Mouse (Mus musculus) cerebellum, adult 9-10 months (tissue): ENCODE measurements around the gene Dnajb12.
"Not testable (repeated sequence)": the region's sequence is repeated elsewhere in the genome, so short reads cannot be mapped to it uniquely, and the experiment has no call there.

Experiments
- DNase-seq: peaks from one replicate; pipeline ENCODE4 v3.0.0; 2022

Dnajb12 gene

DNA sequence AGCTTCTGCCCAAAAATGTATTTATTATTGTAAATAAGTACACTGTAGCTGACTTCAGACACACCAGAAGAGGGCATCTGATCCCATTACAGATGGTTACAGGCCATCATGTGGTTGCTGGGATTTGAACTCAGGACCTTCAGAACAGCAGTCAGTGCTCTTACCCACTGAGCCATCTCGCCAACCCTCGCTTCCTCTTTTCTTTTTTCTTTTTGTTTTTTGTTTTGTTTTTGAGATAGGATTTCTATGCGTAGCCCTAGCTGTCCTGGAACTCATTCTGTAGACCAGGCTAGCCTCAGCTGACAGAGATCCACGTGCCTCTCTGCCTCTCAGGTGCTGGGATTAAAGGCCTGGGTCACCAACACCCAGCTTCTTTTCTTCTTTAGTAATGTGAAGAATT is 6.7 kb upstream of the Dnajb12 start:
- not testable (repeated sequence) for DNase-seq

DNA sequence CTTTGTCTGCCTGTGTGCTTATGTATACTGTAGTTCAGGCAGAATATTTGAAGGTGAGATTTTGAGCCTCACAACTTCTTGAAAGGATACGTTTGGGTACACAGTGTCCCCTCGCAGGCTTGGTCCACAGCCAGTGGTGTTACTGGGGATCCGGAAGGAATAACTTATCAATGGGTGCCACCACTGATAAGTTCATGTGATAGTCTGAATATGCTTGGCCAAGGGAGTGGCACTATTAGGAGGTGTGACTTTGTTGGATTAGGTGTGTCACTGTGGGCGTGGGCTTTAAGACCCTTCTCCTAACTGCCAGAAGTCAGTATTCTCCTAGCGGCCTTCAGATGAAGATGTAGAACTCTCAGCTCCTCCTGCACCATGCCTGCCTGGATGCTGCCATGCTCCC is 6.2 kb upstream of the Dnajb12 start:
- no peak for DNase-seq

DNA sequence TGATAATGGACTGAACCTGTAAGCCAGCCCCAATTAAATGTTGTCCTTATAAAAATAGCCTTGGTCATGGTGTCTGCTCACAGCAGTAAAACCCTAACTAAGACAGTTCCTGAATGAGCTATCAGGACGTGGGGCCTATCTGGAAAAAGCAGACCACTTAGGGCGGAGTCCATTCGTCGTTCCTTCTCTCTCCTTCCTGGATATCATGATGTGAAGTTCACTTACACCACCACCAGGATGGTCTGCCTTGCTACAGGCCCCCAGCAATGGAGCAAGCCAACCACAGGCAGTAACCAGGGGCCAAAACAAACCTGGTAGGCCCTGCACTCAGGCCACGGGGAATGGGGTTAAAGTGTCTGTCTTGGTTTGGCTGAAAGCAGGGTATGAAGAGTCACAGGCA is 5.7 kb upstream of the Dnajb12 start:
- DNase-seq = no peak

DNA sequence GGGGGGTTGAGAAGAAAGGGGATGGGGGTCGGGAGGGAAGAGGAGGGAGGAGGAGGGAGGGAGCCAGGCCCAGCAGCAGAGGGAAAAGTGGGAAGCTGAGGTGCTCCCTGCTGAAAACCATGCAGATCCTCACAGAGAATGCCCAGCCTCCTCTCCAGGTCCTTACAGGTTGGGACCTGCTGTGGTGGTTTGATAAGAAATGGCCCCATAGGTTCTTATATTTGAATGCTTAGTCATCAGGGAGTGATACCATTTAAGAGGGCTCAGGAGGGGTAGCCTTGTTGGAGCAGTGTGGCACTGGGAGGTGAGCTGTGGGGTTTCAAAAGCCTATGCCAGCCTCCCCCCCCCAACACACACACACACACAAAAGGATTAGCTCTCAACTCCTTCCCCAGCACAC is 4.0 kb upstream of the Dnajb12 start:
- DNase-seq = no peak

DNA sequence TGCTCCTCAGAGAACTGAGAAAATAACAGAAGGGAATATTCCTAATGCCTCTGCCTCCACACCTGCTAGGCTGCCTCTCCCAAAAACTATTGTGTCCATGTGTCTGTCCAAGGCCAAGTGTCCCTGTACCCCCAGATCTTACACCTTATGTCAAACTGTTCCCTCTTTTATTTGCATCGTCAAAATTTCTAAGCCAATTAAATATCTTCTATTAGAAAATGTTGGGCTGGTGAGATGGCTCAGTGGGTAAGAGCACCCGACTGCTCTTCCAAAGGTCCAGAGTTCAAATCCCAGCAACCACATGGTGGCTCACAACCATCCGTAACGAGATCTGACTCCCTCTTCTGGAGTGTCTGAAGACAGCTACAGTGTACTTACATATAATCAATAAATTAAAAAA is 2.7 kb upstream of the Dnajb12 start:
- not testable (repeated sequence) for DNase-seq

DNA sequence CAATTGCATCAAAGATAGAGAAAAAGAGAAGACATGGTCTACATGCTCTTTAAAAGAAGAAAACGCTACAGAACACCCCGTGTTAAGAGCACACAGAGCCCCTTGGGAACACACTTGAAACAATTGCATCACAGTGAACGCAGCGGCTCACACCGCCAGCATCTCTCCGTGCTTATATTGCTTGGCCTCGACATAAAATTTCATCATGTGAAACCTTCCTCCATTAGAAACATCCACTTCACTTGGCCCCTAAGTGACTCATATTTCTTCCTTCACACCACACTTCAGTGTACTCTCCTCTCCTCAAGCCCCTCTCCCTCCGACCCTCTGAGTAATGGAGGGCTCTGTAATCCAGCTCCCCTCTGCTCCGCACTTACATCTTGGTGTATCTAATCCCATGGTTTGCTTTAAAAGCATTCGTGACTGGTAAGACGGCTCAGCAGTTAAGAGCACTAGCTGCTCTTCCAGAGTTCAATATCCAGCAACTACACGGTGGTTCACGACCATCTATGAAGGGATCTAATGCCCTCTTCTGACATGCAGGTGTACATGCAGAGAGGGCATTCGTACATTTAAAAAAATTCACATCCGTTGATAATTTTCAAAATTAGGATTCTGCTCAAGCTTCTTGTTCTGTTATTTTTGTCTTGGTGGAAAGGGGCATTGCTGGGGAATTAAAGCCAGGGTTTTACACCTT is 1.8 kb upstream of the Dnajb12 start:
- no peak for DNase-seq

DNA sequence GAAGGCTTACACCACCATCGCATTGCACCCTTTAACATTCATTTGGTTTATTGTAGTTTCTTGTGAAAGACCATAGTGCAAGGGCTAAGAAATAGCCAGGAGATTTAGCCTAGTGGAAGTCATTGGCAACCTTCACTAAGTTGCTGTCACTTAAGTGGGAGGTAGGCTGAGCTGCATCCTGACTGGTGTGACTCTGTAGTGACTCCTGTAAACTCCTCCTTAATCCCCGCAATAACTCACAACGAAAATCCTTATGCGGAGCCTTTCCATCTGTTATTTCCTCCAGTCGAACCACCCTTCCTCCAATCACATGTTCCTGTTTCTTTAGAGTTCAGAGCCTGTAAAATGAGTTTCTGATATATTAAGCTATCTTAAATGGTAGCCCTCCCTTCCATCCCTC is 533 bp upstream of the Dnajb12 start:
- DNase-seq = peak; percentile 67

DNA sequence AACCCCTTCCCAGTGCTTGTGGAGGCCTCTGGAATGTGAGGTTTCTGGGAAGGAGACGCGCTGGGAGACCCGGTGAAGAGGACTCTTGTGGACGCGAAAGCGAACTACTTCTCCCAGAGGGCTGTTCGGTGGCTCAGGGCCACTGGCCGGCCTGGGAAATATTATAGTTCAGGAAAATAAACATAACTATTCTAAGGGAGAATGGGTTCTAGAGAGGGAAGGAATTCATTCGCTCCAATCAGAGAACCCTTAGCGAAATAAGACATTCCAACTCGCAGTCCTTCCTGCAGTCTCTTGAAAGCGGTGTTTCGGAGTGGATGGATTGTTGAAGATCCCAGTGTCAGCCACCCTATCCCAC is 652 bp downstream of the Dnajb12 start:
- DNase-seq = no peak

DNA sequence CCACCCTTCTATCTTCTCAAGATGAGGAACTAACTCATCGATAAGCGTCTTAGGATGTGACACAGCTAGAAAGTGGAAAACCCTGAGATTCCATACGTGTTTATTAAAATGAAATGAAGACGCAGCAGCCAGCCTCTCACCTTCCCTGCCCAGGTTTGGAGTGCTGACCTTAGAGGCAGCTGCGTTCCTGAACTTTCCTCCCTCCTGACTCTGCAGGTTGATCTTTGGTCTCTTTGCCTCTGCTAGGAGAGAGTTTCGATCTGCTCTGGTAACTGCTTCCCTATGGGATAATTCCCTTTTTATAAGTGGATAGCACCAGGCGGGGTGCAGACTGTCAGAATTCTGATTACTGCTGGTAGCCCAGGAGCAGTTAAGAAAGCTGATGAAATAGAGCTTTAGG is 1.5 kb downstream of the Dnajb12 start:
- DNase-seq = no peak

DNA sequence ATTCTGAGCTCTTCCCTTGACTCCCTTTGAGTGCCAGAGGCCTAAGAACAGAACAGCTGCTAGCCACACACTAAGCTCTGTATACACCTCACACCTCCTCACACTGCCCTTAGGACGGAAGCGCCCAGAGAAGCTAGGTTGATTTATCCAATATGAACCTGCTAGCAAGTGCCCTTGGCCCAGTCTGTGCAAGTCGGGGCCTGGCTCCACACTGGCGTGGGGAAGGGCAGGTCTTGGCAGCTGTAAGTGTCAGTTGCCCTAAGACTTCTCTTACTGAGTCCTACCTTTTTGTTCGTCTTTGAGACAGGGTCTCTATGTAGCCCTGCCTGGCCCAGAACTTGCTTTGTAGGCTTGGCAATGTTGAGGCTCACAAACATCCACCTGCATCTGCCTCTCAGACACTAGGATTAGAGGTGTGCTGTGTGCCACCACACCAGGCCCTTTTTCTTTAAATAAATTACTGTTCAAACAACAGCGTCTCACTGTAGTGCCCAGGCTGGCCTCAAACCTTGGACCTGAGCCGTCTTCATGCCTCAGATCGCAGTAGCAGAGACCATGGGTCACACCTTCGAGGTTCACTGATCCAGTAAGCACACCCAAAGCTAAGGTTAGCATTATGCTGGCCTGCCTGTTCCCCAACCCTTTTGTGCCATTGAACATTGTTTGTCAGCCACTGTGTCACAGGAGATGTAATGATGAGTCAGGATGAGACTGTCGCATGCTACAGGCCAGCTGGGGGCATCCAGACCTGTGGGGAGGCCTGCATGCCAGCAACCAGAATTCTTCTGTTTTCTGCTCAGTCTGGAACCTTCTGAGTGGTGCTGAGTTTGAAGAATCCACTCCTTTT is 5.2 kb downstream of the Dnajb12 start:
- no peak for DNase-seq

DNA sequence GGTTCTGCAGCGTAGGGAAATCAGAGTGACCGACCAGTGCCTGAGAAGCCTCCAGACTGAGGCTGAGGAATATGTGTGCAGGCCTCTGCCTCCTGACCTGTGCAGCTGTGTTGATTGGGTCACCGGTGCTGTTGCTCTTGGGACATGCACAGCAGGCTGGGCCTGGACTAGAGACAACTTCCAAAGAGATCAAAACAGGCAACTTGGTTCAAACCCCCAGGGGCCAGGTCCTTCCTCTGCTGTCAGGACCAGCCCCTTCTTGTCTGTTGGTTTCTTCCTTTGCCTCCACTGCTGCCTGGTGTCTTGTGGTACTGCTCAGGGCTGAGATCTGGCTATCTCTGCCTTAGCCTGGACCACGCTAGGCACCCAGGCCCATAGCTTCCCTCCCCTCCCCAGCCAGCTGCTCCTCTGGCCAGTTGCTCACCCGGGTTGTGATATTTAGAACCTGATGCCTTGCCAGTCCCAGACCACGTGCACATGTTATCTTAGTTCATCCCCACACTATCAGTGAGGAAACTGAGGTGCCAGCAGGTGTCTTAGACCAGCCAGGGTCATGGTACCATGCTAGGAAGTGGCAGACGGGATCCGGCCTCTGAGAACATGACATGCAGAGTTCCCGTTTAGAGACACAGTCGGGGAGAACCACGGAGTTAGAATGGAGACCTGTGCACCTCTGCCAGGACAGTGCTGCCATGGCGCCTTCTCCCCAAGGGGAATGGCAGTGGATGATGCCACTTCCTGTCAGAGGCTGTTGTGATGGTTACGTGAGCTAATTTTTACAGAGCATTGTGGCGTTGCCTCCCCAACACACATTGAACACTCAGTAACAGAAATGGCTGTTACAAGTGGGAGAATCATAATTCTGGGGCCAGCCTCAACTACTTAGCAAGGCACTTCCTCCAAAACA is 6.1 kb downstream of the Dnajb12 start:
- DNase-seq = no peak

DNA sequence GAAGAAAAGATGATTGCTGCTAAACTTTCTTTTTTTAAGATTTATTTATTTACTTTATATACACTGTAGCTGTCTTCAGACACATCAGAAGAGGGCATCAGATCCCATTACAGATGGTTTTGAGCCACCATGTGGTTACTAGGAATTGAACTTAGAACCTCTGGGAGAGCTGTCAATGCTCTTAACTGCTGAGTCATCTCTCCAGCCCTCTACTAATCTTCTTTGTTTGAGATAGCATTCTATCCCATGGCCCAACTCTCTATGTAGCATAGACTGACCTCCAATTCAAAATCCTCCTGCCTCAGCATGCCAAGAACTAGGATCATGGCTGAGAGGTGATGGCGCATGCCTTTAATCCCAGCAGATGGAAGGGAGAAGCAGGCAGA is 6.7 kb downstream of the Dnajb12 start:
- DNase-seq = no peak

DNA sequence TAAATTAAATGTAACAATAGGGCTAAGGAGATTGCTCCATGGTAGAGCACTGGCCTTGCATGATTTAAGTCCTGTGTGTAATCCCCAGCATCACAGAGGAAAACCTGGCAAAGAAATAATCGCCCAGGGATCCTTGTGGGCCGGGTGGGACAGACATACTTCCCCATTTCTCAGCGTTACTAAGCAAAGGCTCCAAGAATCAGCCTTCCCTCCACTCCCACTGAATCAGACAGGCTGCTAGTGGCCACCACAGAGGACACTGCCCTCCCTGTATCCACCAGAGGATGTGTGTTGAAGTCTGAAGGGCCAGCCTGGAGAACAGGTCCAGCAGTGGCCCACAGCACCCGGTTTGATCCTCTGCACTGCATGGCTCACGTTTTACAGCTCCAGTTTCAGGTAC is 8.1 kb downstream of the Dnajb12 start:
- no peak for DNase-seq

DNA sequence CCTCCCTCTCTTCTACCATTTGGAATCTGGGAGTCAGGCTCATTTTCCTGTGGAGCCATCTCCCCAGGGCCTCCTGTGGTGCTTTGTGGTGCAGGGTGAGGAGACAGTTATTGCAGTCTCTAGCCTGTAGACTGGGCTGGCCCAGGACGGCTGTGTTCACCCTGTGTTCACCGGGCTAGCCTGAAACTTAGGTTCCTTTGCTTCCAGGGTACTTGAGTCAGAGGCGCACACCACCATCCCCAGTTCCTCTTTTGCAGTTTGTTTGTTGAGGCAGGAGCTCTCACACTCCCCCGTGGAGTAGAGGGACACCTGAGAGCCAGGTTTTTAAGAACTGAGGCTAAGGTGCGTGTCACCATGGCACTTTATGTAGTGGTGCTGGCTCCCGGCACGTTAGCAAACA is 10.0 kb downstream of the Dnajb12 start:
- no peak for DNase-seq

DNA sequence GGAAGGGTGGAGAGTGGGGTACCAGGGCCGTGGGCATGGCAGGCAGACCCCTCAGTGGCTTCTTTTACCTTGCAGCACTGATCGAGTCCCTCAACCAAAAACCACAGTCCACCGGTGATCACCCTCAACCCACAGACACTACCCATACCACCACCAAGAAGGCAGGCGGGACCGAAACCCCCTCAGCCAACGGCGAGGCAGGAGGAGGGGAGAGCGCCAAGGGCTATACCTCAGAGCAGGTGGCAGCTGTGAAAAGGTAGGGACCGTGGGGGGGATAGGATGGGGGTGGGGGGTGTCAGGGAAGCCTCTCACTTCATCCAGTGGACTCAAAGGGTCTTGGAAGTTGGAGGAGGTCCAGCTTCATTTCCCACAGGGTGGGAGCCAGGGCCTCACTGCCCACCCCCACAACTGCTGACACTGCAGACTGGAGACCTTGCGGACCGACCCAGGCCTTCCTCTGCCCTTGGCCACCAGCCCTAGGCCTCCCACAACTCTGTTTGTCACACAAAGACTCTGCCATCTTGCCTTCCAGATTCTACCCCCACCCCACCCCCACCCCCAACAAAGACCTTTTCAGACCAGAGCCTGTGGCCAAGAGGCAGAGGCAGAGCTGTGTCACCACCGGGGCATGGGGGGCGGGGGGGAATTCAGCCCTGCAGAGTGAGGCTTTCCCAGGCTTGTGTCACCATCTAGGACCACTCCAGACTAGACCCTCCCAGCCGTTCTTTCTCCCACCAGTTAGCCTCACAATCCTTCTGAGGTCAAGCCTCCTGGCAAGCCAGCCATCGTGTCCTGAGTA is 10.8 kb downstream of the Dnajb12 start:
- DNase-seq = no peak

DNA sequence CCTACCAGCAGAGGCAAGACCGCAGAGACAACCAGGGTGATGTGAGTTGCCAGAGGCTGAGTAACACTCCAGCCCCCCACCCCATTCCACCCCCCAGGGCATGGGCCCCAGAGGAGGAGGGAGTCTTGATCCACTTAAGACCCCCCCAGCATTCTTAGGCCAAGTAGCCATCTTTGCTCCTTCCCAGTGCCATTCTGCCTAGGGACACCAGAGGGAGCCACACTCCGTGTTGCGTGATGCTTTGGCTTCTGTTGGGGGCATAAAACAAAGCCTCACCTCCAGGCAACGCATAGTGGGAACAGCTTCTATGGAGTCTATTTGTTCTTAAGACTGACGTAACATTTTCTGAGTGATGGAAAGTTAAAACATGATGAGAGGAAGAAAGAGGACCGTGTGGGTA is 13.6 kb downstream of the Dnajb12 start:
- peak; percentile 80 for DNase-seq

DNA sequence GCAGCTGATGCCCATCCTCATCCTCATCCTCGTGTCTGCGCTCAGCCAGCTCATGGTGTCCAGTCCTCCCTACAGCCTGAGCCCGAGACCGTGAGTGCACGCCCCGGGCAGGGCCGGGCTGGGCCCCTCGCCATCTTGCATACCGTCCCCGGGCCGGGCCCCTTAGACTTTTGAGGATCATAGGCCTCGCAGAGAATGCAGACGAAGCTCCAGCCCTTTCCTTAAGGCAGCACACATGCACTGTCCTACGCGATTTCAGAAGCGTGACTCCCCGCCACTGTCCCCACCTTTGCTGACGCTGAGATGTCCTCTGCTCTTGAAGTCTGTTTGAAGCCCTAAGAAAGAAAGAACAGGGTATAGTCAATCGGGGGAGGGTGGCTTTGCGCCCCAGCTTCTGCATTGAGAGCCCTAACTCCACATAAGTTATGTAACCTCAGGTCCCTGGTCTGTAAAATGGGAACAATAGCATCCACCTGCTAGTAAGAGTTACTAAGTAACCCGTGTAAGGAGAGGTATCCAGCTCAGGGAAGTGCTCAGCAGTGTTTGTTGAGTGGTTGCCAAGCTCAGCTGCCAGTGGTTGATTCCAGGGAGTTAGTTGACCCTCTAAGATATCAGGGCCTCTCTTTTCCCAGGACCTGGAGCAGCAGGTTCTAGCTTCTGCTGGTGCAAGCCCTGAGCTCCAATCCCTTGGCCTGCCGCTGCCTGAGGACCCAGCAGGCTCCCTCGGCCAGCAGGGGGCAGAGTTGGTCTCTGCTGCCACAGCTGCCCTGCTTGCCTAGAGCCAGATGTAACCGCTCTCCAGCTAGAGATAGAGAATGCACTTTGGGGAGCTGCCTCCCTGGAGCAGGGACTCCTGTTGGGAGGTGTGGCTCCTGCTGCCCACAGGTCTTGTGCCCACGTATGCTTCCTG is 15.2 kb downstream of the Dnajb12 start:
- peak; percentile 62 for DNase-seq

DNA sequence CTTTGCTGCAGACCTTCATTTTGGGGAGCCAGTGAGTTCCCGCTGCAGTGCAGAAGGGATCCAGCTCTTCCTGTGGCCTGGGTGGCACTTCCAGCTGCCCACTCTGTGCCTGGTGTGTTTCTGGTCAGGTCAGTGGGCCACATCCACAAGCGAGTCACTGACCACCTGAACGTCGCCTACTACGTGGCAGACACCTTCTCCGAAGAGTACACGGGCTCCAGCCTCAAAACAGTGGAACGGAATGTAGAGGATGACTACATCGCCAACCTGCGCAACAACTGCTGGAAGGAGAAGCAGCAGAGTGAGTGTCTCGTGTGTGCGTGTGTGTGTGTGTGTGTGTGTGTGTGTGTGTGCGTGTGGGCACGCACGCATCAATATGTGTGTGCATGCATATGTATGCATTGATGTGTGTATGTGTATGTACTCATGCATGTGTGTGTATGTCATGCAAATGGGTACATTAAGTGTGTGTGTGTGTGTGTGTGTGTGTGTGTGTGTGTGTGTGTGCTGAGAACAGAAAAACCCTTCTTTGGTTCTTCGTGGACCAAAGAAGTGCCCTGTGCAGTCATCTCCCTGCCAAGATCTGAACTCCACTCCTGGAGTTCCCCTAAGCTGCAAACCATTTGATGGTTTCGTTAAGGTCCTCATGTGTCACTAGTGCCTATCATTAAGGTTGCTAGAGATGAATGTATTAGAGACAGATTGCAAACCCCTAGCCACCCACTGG is 16.3 kb downstream of the Dnajb12 start:
- no peak for DNase-seq

DNA sequence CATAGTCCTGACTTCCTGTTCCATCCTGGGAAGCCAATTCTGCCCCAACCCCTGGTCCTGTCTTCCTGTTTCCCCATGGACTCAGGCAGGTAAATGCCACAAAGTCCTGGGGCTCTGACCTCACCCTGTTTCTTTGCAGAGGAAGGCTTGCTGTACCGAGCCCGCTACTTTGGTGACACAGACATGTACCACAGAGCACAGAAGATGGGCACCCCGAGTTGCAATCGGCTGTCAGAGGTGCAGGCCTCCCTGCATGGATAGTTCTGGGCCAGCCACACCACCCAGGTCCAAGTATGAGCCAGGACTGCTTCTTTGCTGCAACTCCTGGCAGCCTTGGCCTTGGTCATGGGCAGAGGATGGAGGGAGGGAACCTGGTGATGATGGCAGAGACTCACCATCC is 16.9 kb downstream of the Dnajb12 start:
- DNase-seq = no peak

DNA sequence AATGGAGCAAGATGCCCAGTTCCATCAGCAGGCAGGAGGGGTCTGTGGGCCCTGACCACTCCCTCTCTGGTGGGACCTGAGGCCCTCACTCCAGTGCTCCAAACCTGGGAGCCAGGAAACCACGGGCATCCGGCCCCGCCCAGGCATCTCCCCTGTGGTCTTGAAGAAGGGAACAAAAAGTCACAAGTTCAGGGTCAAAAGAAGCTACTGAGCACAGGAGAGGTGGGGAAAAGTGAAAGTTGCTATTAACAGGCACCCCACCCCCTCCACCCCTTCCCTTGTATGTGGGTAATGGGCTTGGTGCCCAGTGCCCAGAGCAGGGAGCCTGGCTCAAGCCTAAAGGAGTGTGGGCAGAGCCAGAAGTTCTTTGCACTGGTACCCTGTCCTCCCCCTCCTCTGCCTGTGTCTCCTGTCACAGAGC is 17.6 kb downstream of the Dnajb12 start:
- DNase-seq = no peak

DNA sequence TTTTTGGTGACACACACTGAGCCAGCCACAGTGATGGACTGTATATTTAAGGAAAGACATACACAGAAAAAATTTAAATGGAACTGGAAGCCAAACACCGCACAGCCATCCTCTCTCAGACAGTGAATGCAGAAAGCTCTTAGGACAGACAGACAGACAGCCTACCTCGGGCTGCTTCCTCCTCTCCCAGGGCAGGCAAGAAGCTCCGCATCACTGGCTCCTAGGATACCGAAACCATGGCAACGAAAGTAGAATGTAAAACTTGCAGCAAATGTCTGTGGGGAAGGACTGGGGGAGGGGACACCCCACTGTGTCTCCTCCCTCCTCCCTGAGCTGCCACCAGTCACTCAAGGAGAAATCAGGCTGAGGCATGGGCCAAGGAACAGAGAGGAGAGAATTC is 18.2 kb downstream of the Dnajb12 start:
- no peak for DNase-seq
